Mouse (Mus musculus) MEL (cell line): ENCODE results near the gene Fto. TPM values are rescaled to one million over a fixed set of nuclear protein-coding genes. Genes with fewer than 3 reads are reported as not detected.

Source experiments
- DNase-seq: peaks from one replicate; pipeline ENCODE4 v3.0.0; 2011; ENCODE audit warnings: low read depth, low spot score
- H3K27ac ChIP-seq: 2 replicates; pipeline ENCODE4 v1.5.1; 2012; ENCODE audit warnings: low read depth, mild to moderate bottlenecking, control low read depth, low read length, moderate library complexity; ENCODE audit not compliant: control insufficient read depth
- H3K27me3 ChIP-seq, 2 experiments: fragments of 150-350 bp in 1 of 2; sonication (generic) in 1 of 2; 2 replicates each; pipeline ENCODE4 v1.6.1; 2012; ENCODE audit warnings: low read length in 2 of 2, mild to moderate bottlenecking in 2 of 2, improper control_type of control experiment in 1 of 2, moderate library complexity in 1 of 2; ENCODE audit not compliant: insufficient read depth in 2 of 2, control insufficient read depth in 1 of 2
- H3K36me3 ChIP-seq, 2 experiments: 2 replicates each; pipeline ENCODE4 v1.6.1; 2012 to 2014; ENCODE audit warnings: low read length in 2 of 2, improper control_type of control experiment in 1 of 2, inconsistent platforms in 1 of 2, mild to moderate bottlenecking in 1 of 2; ENCODE audit not compliant: insufficient read depth in 2 of 2, control insufficient read depth in 1 of 2
- H3K4me1 ChIP-seq, 2 experiments: fragments of 150-350 bp in 1 of 2; sonication (generic) in 1 of 2; 2 replicates each; pipeline ENCODE4 v1.6.1; 2012; ENCODE audit warnings: low read length in 2 of 2, improper control_type of control experiment in 1 of 2, mild to moderate bottlenecking in 1 of 2; ENCODE audit not compliant: insufficient read depth in 2 of 2, control insufficient read depth in 1 of 2
- H3K4me3 ChIP-seq, 2 experiments: fragments of 150-350 bp in 1 of 2; sonication (generic) in 1 of 2; 2 replicates each; pipeline ENCODE4 v1.5.1; 2012; ENCODE audit warnings: low read depth in 2 of 2, low read length in 2 of 2, mild to moderate bottlenecking in 2 of 2, moderate library complexity in 2 of 2, control low read depth in 1 of 2, improper control_type of control experiment in 1 of 2; ENCODE audit not compliant: control insufficient read depth in 1 of 2, insufficient read depth in 1 of 2
- H3K79me2 ChIP-seq: 2 replicates; pipeline ENCODE4 v1.6.1; 2012; ENCODE audit warnings: mild to moderate bottlenecking, low read length, moderate library complexity; ENCODE audit not compliant: control insufficient read depth, poor library complexity, insufficient read depth
- H3K9ac ChIP-seq: 2 replicates; pipeline ENCODE4 v1.6.1; 2012; ENCODE audit warnings: low read depth, mild to moderate bottlenecking, control low read depth, low read length, moderate library complexity; ENCODE audit not compliant: control insufficient read depth, poor library complexity, severe bottlenecking
- H3K9me3 ChIP-seq: fragments of 150-350 bp; sonication (generic); replicated peaks from 2 replicates; pipeline ENCODE4 v1.6.1; 2012; ENCODE audit warnings: mild to moderate bottlenecking, low read length, improper control_type of control experiment, moderate library complexity; ENCODE audit not compliant: insufficient read depth
- BHLHE40 ChIP-seq: IDR thresholded peaks from 2 replicates; pipeline ENCODE4 v1.6.1; 2012; ENCODE audit warnings: low read depth, mild to moderate bottlenecking, inconsistent platforms, low read length, improper control_type of control experiment, borderline replicate concordance
- CHD1 ChIP-seq: IDR thresholded peaks from 2 replicates; pipeline ENCODE4 v1.6.1; 2012; ENCODE audit warnings: low read depth, mild to moderate bottlenecking, inconsistent platforms, low read length, improper control_type of control experiment
- E2F4 ChIP-seq: IDR thresholded peaks from 2 replicates; pipeline ENCODE4 v1.6.1; 2011; ENCODE audit warnings: low read depth, low read length, improper control_type of control experiment, borderline replicate concordance
- ELF1 ChIP-seq: IDR thresholded peaks from 2 replicates; pipeline ENCODE4 v1.6.1; 2014; ENCODE audit warnings: low read depth, mild to moderate bottlenecking, inconsistent platforms, low read length, improper control_type of control experiment, moderate library complexity
- MXI1 ChIP-seq: IDR thresholded peaks from 2 replicates; pipeline ENCODE4 v1.6.1; 2011; ENCODE audit warnings: mild to moderate bottlenecking, low read depth, low read length, improper control_type of control experiment
- RAD21 ChIP-seq: IDR thresholded peaks from 2 replicates; pipeline ENCODE4 v1.6.1; 2011; ENCODE audit warnings: mild to moderate bottlenecking, low read depth, low read length, improper control_type of control experiment
- SIN3A ChIP-seq: IDR thresholded peaks from 2 replicates; pipeline ENCODE4 v1.6.1; 2012; ENCODE audit warnings: low read length, improper control_type of control experiment, inconsistent platforms
- TAL1 ChIP-seq: IDR thresholded peaks from 2 replicates; pipeline ENCODE4 v1.6.1; 2012; ENCODE audit warnings: mild to moderate bottlenecking, inconsistent platforms, low read length, moderate library complexity, mixed read lengths
- USF1 ChIP-seq: IDR thresholded peaks from 2 replicates; pipeline ENCODE4 v1.6.1; 2014; ENCODE audit warnings: low read depth, mild to moderate bottlenecking, inconsistent platforms, low read length, improper control_type of control experiment, moderate library complexity
- ZC3H11A ChIP-seq: IDR thresholded peaks from 2 replicates; pipeline ENCODE4 v1.6.1; 2012; ENCODE audit warnings: low read depth, mild to moderate bottlenecking, inconsistent platforms, low read length, improper control_type of control experiment
- ZKSCAN1 ChIP-seq: IDR thresholded peaks from 2 replicates; pipeline ENCODE4 v1.6.1; 2012; ENCODE audit warnings: low read depth, mild to moderate bottlenecking, inconsistent platforms, low read length, improper control_type of control experiment, moderate library complexity
- ZMIZ1 ChIP-seq: IDR thresholded peaks from 2 replicates; pipeline ENCODE4 v1.6.1; 2012; ENCODE audit warnings: low read depth, mild to moderate bottlenecking, inconsistent platforms, low read length, improper control_type of control experiment, moderate library complexity
- ZNF384 ChIP-seq: IDR thresholded peaks from 2 replicates; pipeline ENCODE4 v1.6.1; 2012; ENCODE audit warnings: low read depth, mild to moderate bottlenecking, inconsistent platforms, low read length, improper control_type of control experiment
- polyA plus RNA-seq, 2 experiments: library from polyadenylated mRNA; stranded (reverse) in 1 of 2; unstranded in 1 of 2; fragments of >175 nt in 1 of 2; fragments of >200 nt in 1 of 2; gene quantifications; 2 replicates each; pipeline versions ENCODE4 v1.2.1 to v1.2.4; 2012; ENCODE audit warnings: low replicate concordance in 2 of 2, low read depth in 1 of 2; ENCODE audit not compliant: insufficient read length in 2 of 2, insufficient read depth in 1 of 2, missing spikeins in 1 of 2
- total RNA-seq: library from RNA; depleted of rRNA; stranded (reverse); fragments of 300-350 nt; gene quantifications from 2 replicates; pipeline ENCODE4 v1.2.3, GENCODE M21; 2012

Fto gene
- total and polyA plus RNA-seq, 3 experiments = 13.5 to 41.1 TPM; not detected in 1

DNA sequence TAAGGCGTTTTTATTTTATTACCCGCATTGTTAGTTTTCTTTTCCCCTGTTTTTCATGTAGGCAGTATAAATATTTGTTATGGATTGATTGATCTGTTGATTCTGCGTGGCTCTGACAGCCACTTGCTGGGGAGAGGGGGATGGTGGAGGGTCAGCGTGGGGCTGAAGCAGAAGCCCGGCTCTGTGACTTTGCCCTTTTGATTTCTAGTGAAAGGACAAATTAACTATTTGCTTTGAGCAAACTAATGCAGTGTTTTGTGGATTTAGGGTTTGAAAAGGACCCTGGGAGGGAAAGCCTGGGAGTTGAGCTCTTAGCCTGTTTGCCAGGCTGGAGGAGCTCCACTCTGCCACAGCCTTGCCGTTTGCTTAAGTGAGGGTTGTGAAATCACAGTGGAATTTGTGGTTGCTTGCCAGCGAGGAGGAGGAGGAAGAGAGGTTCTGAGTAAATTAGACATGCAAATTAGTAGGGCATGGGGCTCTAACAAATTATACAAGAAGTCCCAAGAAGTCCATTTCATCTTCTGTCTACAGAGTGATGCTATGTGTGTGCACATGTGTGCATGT lies 68.3 kb downstream of the Fto start:
- H3K79me2 ChIP-seq = peaks cover 15% of the 10 kb centered on the region
- peaks cover 0 to 17% of the 10 kb centered on the region in 2 experiments; a peak in 2 of 4 replicates for H3K36me3 ChIP-seq
- no peak overlapping the region for H3K4me3 ChIP-seq
- H3K27me3 ChIP-seq = no peaks in the 10 kb centered on the region
- no peak overlapping the region for H3K27ac ChIP-seq
- no peaks in the 10 kb centered on the region for H3K9me3 ChIP-seq
- no peak overlapping the region for H3K9ac ChIP-seq
- no peak for TF ChIP-seq ZKSCAN1
- TF ChIP-seq E2F4 = no peak
- no peak for TF ChIP-seq MXI1
- TF ChIP-seq ZMIZ1 = no peak
- no peak for TF ChIP-seq USF1
- H3K4me1 ChIP-seq = peaks cover 22 to 25% of the 10 kb centered on the region in 2 experiments
- no peak for DNase-seq

- peaks cover 9 to 15% of the 10 kb centered on the region in 2 experiments for H3K4me1 ChIP-seq
Observed at GRCm38 (mm10) chr8:91383210-91383609, 69.9 kb downstream of the Fto start.

DNA sequence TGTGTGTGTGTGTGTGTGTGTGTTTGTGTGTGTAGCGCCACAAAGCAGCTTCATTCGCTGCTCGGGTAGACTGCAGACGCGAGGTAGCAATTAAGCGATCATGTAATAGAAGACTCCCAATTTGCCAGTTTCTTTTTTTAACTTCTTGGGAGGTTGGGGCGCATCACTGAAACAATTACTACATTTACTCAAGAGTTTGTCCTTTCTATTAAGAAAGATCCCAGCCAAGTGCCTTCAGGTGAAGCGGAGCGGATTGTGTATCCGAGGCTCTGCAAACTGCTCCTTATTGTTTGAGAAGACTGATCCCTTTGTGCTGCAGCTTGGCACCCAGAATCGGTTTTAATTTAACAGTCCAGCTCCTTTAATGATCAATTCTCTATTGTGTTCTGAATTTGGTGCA lies 70.5 kb downstream of the Fto start:
- Histone ChIP-seq H3K27me3 (no peaks in the 10 kb centered on the region), H3K4me1 (peaks cover 6 to 15% of the 10 kb centered on the region in 2 experiments), H3K4me3 (no peak overlapping the region), H3K27ac (no peak overlapping the region), H3K36me3 (peaks cover 0 to 4% of the 10 kb centered on the region in 2 experiments; a peak in 2 of 4 replicates), H3K79me2 (peaks cover 10% of the 10 kb centered on the region; the same call in 1 of the 2 replicates), H3K9ac (no peak overlapping the region), H3K9me3 (no peaks in the 10 kb centered on the region)
- TF ChIP-seq ELF1 (no peak), ZC3H11A (no peak), MXI1 (no peak), CHD1 (no peak), ZNF384 (no peak), ZMIZ1 (no peak), SIN3A (no peak), TAL1 (no peak)
- no peak for DNase-seq

More at GRCm38 (mm10) chr8:91383210-91383609, 69.9 kb downstream of the Fto start:
- no peak for TF ChIP-seq RAD21
- TF ChIP-seq ZKSCAN1 = no peak
- no peak for TF ChIP-seq BHLHE40
- Histone ChIP-seq H3K79me2 (peaks cover 11% of the 10 kb centered on the region; the same call in 1 of the 2 replicates), H3K36me3 (peaks cover 0 to 4% of the 10 kb centered on the region in 2 experiments; a peak in 2 of 4 replicates), H3K9me3 (no peaks in the 10 kb centered on the region), H3K27ac (no peak overlapping the region), H3K27me3 (no peaks in the 10 kb centered on the region), H3K9ac (no peak overlapping the region), H3K4me3 (no peak overlapping the region)
- DNase-seq = no peak
